Mouse (Mus musculus): ENCODE measurements around the gene Hs6st2. TPM values are rescaled to one million over a fixed set of nuclear protein-coding genes. Genes with fewer than 3 reads are reported as not detected.

The Hs6st2 gene
- polyA plus RNA-seq (2012; rRNA removed), result not detected in 2 replicates

GRCm38 (mm10) chrX:51681756-51682155 lies at the start of gene Hs6st2:
Gene Hs6st2, minus strand, starts transcription at chrX:51681856.

Other genes with a start within 250 kb of the Hs6st2 start
- not detected in 2 replicates for gene Usp26, start 119.4 kb upstream of the Hs6st2 start, polyA plus RNA-seq (2012; rRNA removed)

All from colon, adult 2 months (tissue).